Mouse (Mus musculus) limb, embryonic 15.5 days (tissue): ENCODE measurements at regions not wholly inside any gene's neighbourhood (a gene's known extent, or its start where the extent isn't known, plus 50 kb on each side); places are given as distances from the start of the nearest gene placed in this dataset.
A peak's percentile ranks its signal among the peaks of the same experiment; 100 is the strongest.

Source experiments
- ATAC-seq: fragments of 200-750 bp; cut with Nextera tagmentation; 2 replicates; pipeline ENCODE4 v1.8.0; 2017; ENCODE audit warnings: low read depth, moderate TSS enrichment; ENCODE audit not compliant: insufficient number of reproducible peaks, low FRiP score, low TSS enrichment
- H3K27ac ChIP-seq: fragments of 300-500 bp; sonication (generic); 2 replicates; pipeline ENCODE4 v1.5.1; 2015; ENCODE audit warnings: moderate library complexity, mild to moderate bottlenecking, inconsistent platforms
- H3K27me3 ChIP-seq: fragments of 300-500 bp; sonication (generic); 2 replicates; pipeline ENCODE4 v1.6.1; 2015; ENCODE audit warnings: inconsistent platforms
- H3K36me3 ChIP-seq: fragments of 300-500 bp; sonication (generic); 2 replicates; pipeline ENCODE4 v1.6.1; 2015; ENCODE audit warnings: inconsistent platforms
- H3K4me1 ChIP-seq: fragments of 300-500 bp; sonication (generic); 2 replicates; pipeline ENCODE4 v1.6.1; 2015; ENCODE audit warnings: inconsistent platforms
- H3K4me2 ChIP-seq: fragments of 300-500 bp; sonication (generic); 2 replicates; pipeline ENCODE4 v1.6.1; 2015; ENCODE audit warnings: mild to moderate bottlenecking, inconsistent platforms
- H3K4me3 ChIP-seq: fragments of 300-500 bp; sonication (generic); 2 replicates; pipeline ENCODE4 v1.5.1; 2015; ENCODE audit warnings: mild to moderate bottlenecking, inconsistent platforms
- H3K9ac ChIP-seq: fragments of 300-500 bp; sonication (generic); 2 replicates; pipeline ENCODE4 v1.6.1; 2015; ENCODE audit warnings: inconsistent platforms
- H3K9me3 ChIP-seq: fragments of 300-500 bp; sonication (generic); 2 replicates; pipeline ENCODE4 v1.6.1; 2016; ENCODE audit warnings: inconsistent platforms
- WGBS: fragments of 180-500 bp; shearing (Covaris S2); methylation state at CpG from one replicate; pipeline ENCODE4 v1.1.7; 2015; 5-methylcytosine and 5-hydroxymethylcytosine counted together

GRCm38 (mm10) chr6:67128503-67129463 is 91.5 kb upstream of the Gadd45a start:
- H3K27me3 ChIP-seq: no peaks in the 10 kb centered on the region
- no peaks in the 10 kb centered on the region for H3K9me3 ChIP-seq
- H3K4me3 ChIP-seq: no peak overlapping the region
- H3K36me3 ChIP-seq: no peaks in the 10 kb centered on the region
- peaks cover 20% of the 10 kb centered on the region for H3K4me1 ChIP-seq
- ATAC-seq: no peak
- H3K4me2 ChIP-seq: no peak overlapping the region
- 39% methylated on average over 16 of the region's 16 CpGs for WGBS
- H3K9ac ChIP-seq: no peak overlapping the region
- H3K27ac ChIP-seq: no peak overlapping the region

DNA sequence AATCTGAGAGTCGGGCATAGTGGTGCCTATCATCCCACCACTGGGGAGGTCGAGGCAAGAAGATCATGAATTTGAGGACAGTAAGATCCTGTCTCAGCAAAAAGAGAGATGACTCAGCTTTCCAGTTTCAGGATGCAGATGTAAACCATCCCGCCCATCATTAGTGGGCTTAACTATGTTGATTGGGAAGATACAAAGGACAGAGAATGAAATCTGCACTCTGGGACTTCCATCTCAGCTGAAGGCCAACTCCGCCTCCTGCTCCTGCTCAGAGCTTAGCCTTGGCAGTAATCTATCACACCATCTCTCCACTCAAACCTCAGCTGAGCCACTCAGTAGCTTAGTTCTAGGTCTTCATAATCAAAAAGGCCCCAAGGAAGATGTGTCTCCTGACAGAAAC is 90.5 kb upstream of the Gadd45a start:
- Histone ChIP-seq H3K27ac (no peak overlapping the region), H3K27me3 (no peaks in the 10 kb centered on the region), H3K4me2 (no peak overlapping the region), H3K4me3 (no peak overlapping the region), H3K9ac (no peak overlapping the region), H3K9me3 (no peaks in the 10 kb centered on the region), H3K4me1 (peaks cover 20% of the 10 kb centered on the region), H3K36me3 (no peaks in the 10 kb centered on the region)
- no peak for ATAC-seq
- WGBS: 87% methylated on average over 4 of the region's 4 CpGs

GRCm38 (mm10) chr6:67125715-67126312 is 88.6 kb upstream of the Gadd45a start:
- no peak for ATAC-seq

GRCm38 (mm10) chr6:67124089-67124488 is 86.8 kb upstream of the Gadd45a start:
- Histone ChIP-seq H3K36me3 (no peaks in the 10 kb centered on the region), H3K4me3 (no peak overlapping the region), H3K4me1 (peaks cover 8% of the 10 kb centered on the region), H3K9ac (no peak overlapping the region), H3K27me3 (no peaks in the 10 kb centered on the region), H3K4me2 (no peak overlapping the region), H3K27ac (no peak overlapping the region), H3K9me3 (no peaks in the 10 kb centered on the region)
- ATAC-seq: no peak
- WGBS: 71% methylated on average over 2 of the region's 2 CpGs

More at GRCm38 (mm10) chr6:67125715-67126312, 88.6 kb upstream of the Gadd45a start:
- WGBS: 84% methylated on average over 7 of the region's 7 CpGs
- Histone ChIP-seq H3K36me3 (no peaks in the 10 kb centered on the region), H3K9me3 (no peaks in the 10 kb centered on the region), H3K9ac (no peak overlapping the region), H3K4me2 (no peak overlapping the region), H3K27ac (no peak overlapping the region), H3K4me1 (peaks cover 18% of the 10 kb centered on the region), H3K27me3 (no peaks in the 10 kb centered on the region), H3K4me3 (no peak overlapping the region)

DNA sequence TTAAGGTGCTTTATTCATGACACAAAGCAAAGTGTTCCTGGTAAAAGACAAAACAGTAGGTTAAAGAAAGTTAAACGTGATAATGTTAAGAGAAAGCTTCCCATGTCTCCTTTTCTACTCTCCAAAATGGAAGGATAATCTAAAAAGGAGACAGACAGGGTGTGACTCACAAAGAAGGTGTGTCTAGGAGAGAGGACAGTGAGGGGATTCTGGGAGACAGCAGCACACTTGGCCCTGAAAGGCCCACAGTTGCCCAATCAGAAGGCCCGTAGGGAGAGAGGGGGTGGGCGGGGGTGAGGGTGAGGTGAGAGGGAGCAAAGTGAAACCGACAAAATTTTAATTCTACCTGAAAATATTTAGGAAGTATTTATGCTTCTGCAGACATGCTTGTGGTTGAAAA is 85.8 kb upstream of the Gadd45a start:
- Histone ChIP-seq H3K36me3 (no peaks in the 10 kb centered on the region), H3K27ac (no peak overlapping the region), H3K9me3 (no peaks in the 10 kb centered on the region), H3K4me2 (no peak overlapping the region), H3K27me3 (no peaks in the 10 kb centered on the region), H3K4me1 (no peaks in the 10 kb centered on the region), H3K4me3 (no peak overlapping the region), H3K9ac (no peak overlapping the region)
- no peak for ATAC-seq
- WGBS: 61% methylated on average over 4 of the region's 4 CpGs

GRCm38 (mm10) chr6:67116306-67116705 is 79.0 kb upstream of the Gadd45a start:
- no peaks in the 10 kb centered on the region for H3K9me3 ChIP-seq
- no peak overlapping the region for H3K27ac ChIP-seq
- no peaks in the 10 kb centered on the region for H3K36me3 ChIP-seq
- ATAC-seq: no peak
- H3K4me3 ChIP-seq: no peak overlapping the region
- H3K4me2 ChIP-seq: no peak overlapping the region
- 73% methylated on average over 3 of the region's 3 CpGs for WGBS
- H3K27me3 ChIP-seq: no peaks in the 10 kb centered on the region
- no peak overlapping the region for H3K9ac ChIP-seq
- H3K4me1 ChIP-seq: peaks cover 5% of the 10 kb centered on the region

DNA sequence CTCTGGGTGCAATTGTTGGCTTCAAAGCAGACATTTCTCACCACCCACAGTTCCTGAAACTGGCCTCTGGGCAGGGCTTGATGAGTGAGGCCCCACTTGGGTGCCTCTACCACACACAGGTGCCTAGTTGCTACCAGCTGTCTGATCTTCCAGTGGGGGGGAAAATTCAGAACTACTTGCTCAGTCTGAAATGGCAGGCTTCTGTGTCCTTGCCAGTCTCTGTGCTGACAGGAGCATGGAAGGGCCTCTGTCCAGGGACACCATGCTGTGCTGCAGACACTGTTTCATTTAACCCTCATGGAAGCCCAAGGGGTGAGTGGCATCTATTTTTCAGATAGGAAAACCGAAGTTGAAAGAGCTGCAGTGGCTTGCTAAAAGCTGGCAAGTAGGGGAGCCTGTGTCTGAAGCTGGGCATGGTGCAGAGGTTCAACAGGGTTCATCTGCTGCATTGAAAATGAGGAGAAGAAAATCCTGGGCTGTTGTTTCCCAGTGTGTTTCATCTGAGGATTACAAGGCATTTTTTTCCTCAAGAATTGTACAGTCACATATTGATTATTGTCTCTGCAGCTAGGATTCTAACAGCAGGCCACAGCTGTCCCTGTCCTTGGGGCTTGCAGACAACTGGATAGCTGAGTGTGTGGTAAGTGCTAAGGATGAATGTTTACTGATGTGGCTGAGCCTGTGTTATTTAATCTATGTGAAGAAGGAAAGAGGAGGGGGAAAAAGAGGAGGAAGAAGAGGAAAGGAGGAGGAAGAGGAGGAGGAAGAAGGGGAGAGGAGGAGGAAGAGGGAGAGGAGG is 78.4 kb upstream of the Gadd45a start:
- Histone ChIP-seq H3K4me1 (peaks cover 5% of the 10 kb centered on the region), H3K4me3 (no peak overlapping the region), H3K9me3 (no peaks in the 10 kb centered on the region), H3K4me2 (no peak overlapping the region), H3K27me3 (no peaks in the 10 kb centered on the region), H3K9ac (no peak overlapping the region), H3K36me3 (no peaks in the 10 kb centered on the region), H3K27ac (no peak overlapping the region)
- no peak for ATAC-seq
- 42% methylated on average over 1 of the region's 1 CpGs for WGBS

- Histone ChIP-seq H3K9me3 (no peaks in the 10 kb centered on the region), H3K4me3 (no peak overlapping the region), H3K4me1 (peaks cover 5% of the 10 kb centered on the region), H3K36me3 (no peaks in the 10 kb centered on the region), H3K4me2 (no peak overlapping the region), H3K27me3 (no peaks in the 10 kb centered on the region), H3K27ac (no peak overlapping the region), H3K9ac (no peak overlapping the region)
- 88% methylated on average over 4 of the region's 4 CpGs for WGBS
- ATAC-seq: no peak
Observed at GRCm38 (mm10) chr6:67114753-67115152, 77.5 kb upstream of the Gadd45a start.

DNA sequence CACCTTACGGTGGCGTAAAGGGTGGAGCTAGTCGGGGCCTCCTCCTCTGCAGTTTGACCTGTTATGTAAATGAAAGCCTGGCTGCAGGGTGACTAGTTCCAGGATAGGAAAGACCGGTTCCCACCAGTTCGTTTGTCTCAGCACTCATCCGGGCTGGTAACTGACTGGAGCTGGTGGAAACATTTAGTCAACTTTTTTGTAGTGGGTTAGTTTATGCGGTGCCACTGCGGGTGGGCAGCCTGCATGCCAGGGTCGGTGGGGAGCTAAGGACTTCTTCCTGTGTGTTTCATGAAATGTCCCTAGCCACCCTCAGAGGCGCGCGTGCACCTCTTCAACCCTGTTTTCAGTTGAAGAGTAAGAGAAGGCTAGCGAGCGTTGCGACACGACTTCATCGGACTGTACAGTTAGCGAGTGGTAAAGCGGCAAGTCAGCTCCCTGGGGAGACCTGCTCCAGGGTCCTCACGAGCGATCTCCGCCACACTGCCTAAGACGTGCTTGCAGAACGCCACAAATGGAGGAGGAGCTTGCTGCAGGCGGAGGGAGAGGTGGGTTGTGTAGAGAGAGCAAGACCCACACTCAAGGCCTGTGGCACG is 76.5 kb upstream of the Gadd45a start:
- Histone ChIP-seq H3K27me3 (no peaks in the 10 kb centered on the region), H3K36me3 (no peaks in the 10 kb centered on the region), H3K4me1 (peaks cover 5% of the 10 kb centered on the region), H3K4me3 (peak overlapping the region; percentile 24), H3K9me3 (no peaks in the 10 kb centered on the region), H3K4me2 (peak overlapping the region; percentile 51), H3K9ac (peak overlapping the region; percentile 23; the same call in 1 of the 2 replicates), H3K27ac (peak overlapping the region; percentile 43; the same call in 1 of the 2 replicates)
- WGBS: 12% methylated on average over 26 of the region's 26 CpGs
- ATAC-seq: no peak

GRCm38 (mm10) chr6:67113261-67113660 is 76.0 kb upstream of the Gadd45a start:
- Histone ChIP-seq H3K4me2 (peak overlapping the region; percentile 51; the same call in 1 of the 2 replicates), H3K4me3 (no peak overlapping the region), H3K4me1 (peaks cover 5% of the 10 kb centered on the region), H3K27ac (no peak overlapping the region), H3K27me3 (no peaks in the 10 kb centered on the region), H3K36me3 (no peaks in the 10 kb centered on the region), H3K9me3 (no peaks in the 10 kb centered on the region), H3K9ac (no peak overlapping the region)
- WGBS: 71% methylated on average over 4 of the region's 4 CpGs
- no peak for ATAC-seq

GRCm38 (mm10) chr6:67112311-67112710 is 75.1 kb upstream of the Gadd45a start:
- ATAC-seq: no peak
- no peaks in the 10 kb centered on the region for H3K9me3 ChIP-seq
- H3K27me3 ChIP-seq: no peaks in the 10 kb centered on the region
- WGBS: 51% methylated on average over 6 of the region's 6 CpGs
- peaks cover 5% of the 10 kb centered on the region for H3K4me1 ChIP-seq
- no peaks in the 10 kb centered on the region for H3K36me3 ChIP-seq
- H3K4me3 ChIP-seq: no peak overlapping the region
- H3K4me2 ChIP-seq: no peak overlapping the region
- no peak overlapping the region for H3K27ac ChIP-seq
- H3K9ac ChIP-seq: no peak overlapping the region
